ENCODE assay signal across 21 mouse cellular contexts in genomic region chr8:116636396-116636795, GRCm38 (mm10).
DNase-seq lines count a peak whose midpoint lies in the region; TF ChIP-seq lines count a peak whose summit lies in the region.
"Had no signal": no experiment of that assay in that cellular context is flagged by ENCODE, and none has a peak within 500 bp of the region (broad histone marks: within the 10 kb centered on the region; RNA-seq: fewer than 3 reads in every experiment).

No protein-coding gene starts in this region.

- no peak for TF ChIP-seq CTCF in spleen, adult 2 months (IDR thresholded peaks at IDR 0.05; ENCODE audit: extremely low read depth, insufficient read depth, insufficient read length, insufficient replicate concordance)
- peak in 1 of 2 experiments; percentile 44; a peak in 2 of 4 replicates for TF ChIP-seq CTCF in CH12.LX (conservative IDR thresholded peaks at IDR 0.05 in 1 of 2, IDR thresholded peaks at IDR 0.05 in 1 of 2; ENCODE audit: low read depth in 2 of 2, low read length in 2 of 2)

- peak overlapping the region; percentile 74 for H3K27ac ChIP-seq in spleen, adult 2 months (ENCODE audit: insufficient read depth, low read length)
- H3K27ac ChIP-seq in CH12.LX (ENCODE audit: insufficient read depth, low read depth), result peak overlapping the region; percentile 94
- H3K27ac ChIP-seq: embryonic facial prominence, embryonic 13.5 days; embryonic facial prominence, embryonic 15.5 days; forebrain, embryonic 10.5 days; forebrain, embryonic 12.5 days had no signal

- 76% methylated on average over 10 of the region's 10 CpGs for WGBS in spleen, adult 2 months

- peaks cover 41% of the 10 kb centered on the region for H3K4me1 ChIP-seq in spleen, adult 2 months (ENCODE audit: control insufficient read depth, insufficient read depth, insufficient read length)
- peaks cover 34 to 75% of the 10 kb centered on the region in 2 experiments for H3K4me1 ChIP-seq in CH12.LX (ENCODE audit: control insufficient read depth in 1 of 2, insufficient read depth in 2 of 2)
- H3K4me1 ChIP-seq: embryonic facial prominence, embryonic 13.5 days; embryonic facial prominence, embryonic 15.5 days; forebrain, embryonic 10.5 days; forebrain, embryonic 12.5 days had no signal

- no peaks in the 10 kb centered on the region for H3K79me2 ChIP-seq in CH12.LX (replicated peaks; ENCODE audit: control insufficient read depth, extremely low read depth, insufficient read depth, poor library complexity, severe bottlenecking)

- no peak overlapping the region for H3K9ac ChIP-seq in CH12.LX (ENCODE audit: insufficient read depth, low read depth)
- H3K9ac ChIP-seq: embryonic facial prominence, embryonic 13.5 days; embryonic facial prominence, embryonic 15.5 days; forebrain, embryonic 12.5 days had no signal

- no peak for TF ChIP-seq EP300 in CH12.LX (IDR thresholded peaks at IDR 0.05; ENCODE audit: low read length)

- TF ChIP-seq POLR2A in spleen, adult 2 months (IDR thresholded peaks at IDR 0.05; ENCODE audit: low read depth, low read length), result no peak
- TF ChIP-seq POLR2A in CH12.LX (IDR thresholded peaks at IDR 0.05; ENCODE audit: low read depth, low read length), result no peak

- dilution Hi-C loops in CH12.LX (cut with MboI; ENCODE audit: extremely low pct_ligation_motif_present, extremely low pct_unique_long_range_greater_than_20kb, low sequenced_read_pairs), result no loop called here

- peak overlapping the region; percentile 69 for H3K4me2 ChIP-seq in CH12.LX (ENCODE audit: insufficient read depth, low read depth, poor library complexity, severe bottlenecking)
- H3K4me2 ChIP-seq: embryonic facial prominence, embryonic 13.5 days; embryonic facial prominence, embryonic 15.5 days; forebrain, embryonic 12.5 days had no signal

- in situ Hi-C loops in CH12.LX (cut with MboI; ENCODE audit: low pct_ligation_motif_present, low pct_unique_long_range_greater_than_20kb, low sequenced_read_pairs), result no loop called here

- no peaks in the 10 kb centered on the region for H3K9me3 ChIP-seq in CH12.LX (replicated peaks; ENCODE audit: low read length)
- H3K9me3 ChIP-seq: embryonic facial prominence, embryonic 13.5 days; embryonic facial prominence, embryonic 15.5 days; forebrain, embryonic 10.5 days; forebrain, embryonic 12.5 days had no signal

- H3K27me3 ChIP-seq in spleen, adult 2 months (ENCODE audit: control insufficient read depth, insufficient read depth, low read length), result no peaks in the 10 kb centered on the region
- H3K27me3 ChIP-seq in CH12.LX (replicated peaks), result no peaks in the 10 kb centered on the region
- H3K27me3 ChIP-seq: embryonic facial prominence, embryonic 13.5 days; embryonic facial prominence, embryonic 15.5 days; forebrain, embryonic 12.5 days had no signal

- TF ChIP-seq RAD21 in CH12.LX (IDR thresholded peaks at IDR 0.05; ENCODE audit: low read depth, low read length), result no peak; the same call in 1 of the 2 replicates

- H3K4me3 ChIP-seq in spleen, adult 2 months (ENCODE audit: extremely low read depth, insufficient read depth, insufficient read length), result no peak overlapping the region
- H3K4me3 ChIP-seq in CH12.LX (replicated peaks in 1 of 3; ENCODE audit: low read depth in 2 of 3, low read length in 2 of 3, poor library complexity in 1 of 3), result no peak overlapping the region
- H3K4me3 ChIP-seq: embryonic facial prominence, embryonic 13.5 days; embryonic facial prominence, embryonic 15.5 days; erythroblast, embryonic 14.5 days; forebrain, embryonic 10.5 days; forebrain, embryonic 12.5 days had no signal

- no peaks in the 10 kb centered on the region for H3K36me3 ChIP-seq in spleen, adult 2 months (ENCODE audit: control insufficient read depth, insufficient read depth, low read length)
- no peaks in the 10 kb centered on the region for H3K36me3 ChIP-seq in CH12.LX (replicated peaks in 1 of 2; ENCODE audit: control insufficient read depth in 1 of 2, insufficient read depth in 1 of 2, low read length in 1 of 2)
- H3K36me3 ChIP-seq: embryonic facial prominence, embryonic 13.5 days; embryonic facial prominence, embryonic 15.5 days; forebrain, embryonic 10.5 days; forebrain, embryonic 12.5 days had no signal

- no peak for DNase-seq in spleen, adult 2 months (ENCODE audit: low read depth in 1 of 2, low spot score in 2 of 2)
- DNase-seq in spleen, postnatal 10 days (ENCODE audit: low spot score in 2 of 2), result no peak
- DNase-seq in thymus, postnatal 25 days, result peak; percentile 33
- no peak for DNase-seq in thymus, postnatal 14 days
- DNase-seq in CH12.LX (ENCODE audit: extremely low read depth), result peak; percentile 76
- DNase-seq in right cerebral cortex, postnatal 10 days (ENCODE audit: low spot score in 2 of 2), result no peak
- DNase-seq: adrenal gland, adult 8-10 months; adrenal gland, postnatal 14 days; adrenal gland, postnatal 36 days; cerebellum, adult 11 months; cerebellum, adult 18-20 months; cerebellum, adult 8-10 months; cerebellum, adult 9-11 months; cerebellum, postnatal 14 days; cerebellum, postnatal 36 days; embryo, embryonic 11 days had no signal

TF ChIP-seq in CH12.LX, 34 proteins besides CTCF, POLR2A, EP300 and RAD21:
- TF ChIP-seq CHD1 (IDR thresholded peaks at IDR 0.05; ENCODE audit: low read depth, low read length), result peak; percentile 46; the same call in 1 of the 2 replicates
- TF ChIP-seq SMC3 (IDR thresholded peaks at IDR 0.05; ENCODE audit: low read depth, low read length), result peak; percentile 17; the same call in 1 of the 2 replicates
- TF ChIP-seq JUND (conservative IDR thresholded peaks at IDR 0.05; ENCODE audit: low read depth, low read length), result 0 out of 2 replicates have a peak, but pooled peaks have one; percentile 1
- TF ChIP-seq USF2 (conservative IDR thresholded peaks at IDR 0.05; ENCODE audit: low read depth, low read length), result no peak

Comparison
In these comparisons a context has a peak if more than half of its experiments do, and no peak if none do; other contexts are left out.
1. DNase-seq: peak in thymus, postnatal 25 days (single experiment) and CH12.LX (single experiment); none in spleen, adult 2 months (0 of 2), spleen, postnatal 10 days (0 of 2), thymus, postnatal 14 days (single experiment) and right cerebral cortex, postnatal 10 days (0 of 2).